Mouse (Mus musculus): Measurements from ENCODE around the gene Ankrd27. TPM values are rescaled to one million over a fixed set of nuclear protein-coding genes. Genes with fewer than 3 reads are reported as not detected.

The Ankrd27 gene
- polyA plus RNA-seq, 1 experiment from 2014 or later, result 18.7 TPM

Other genes with a start within 250 kb of the Ankrd27 start
- gene Faap24, start 189.4 kb upstream of the Ankrd27 start, polyA plus RNA-seq (2014; fragmentation: Nextera tagmentation; extraction: Ambion mirVana), result 14.6 and 17.5 TPM in 2 replicates
- 22.6 and 25.2 TPM in 2 replicates for gene Cep89, start 189.2 kb upstream of the Ankrd27 start, polyA plus RNA-seq (2014; fragmentation: Nextera tagmentation; extraction: Ambion mirVana)
- gene Slc7a9, start 137.4 kb upstream of the Ankrd27 start, polyA plus RNA-seq (2014; fragmentation: Nextera tagmentation; extraction: Ambion mirVana), result 0.14 TPM in 1 of 2 replicates, not detected in the other
- gene Tdrd12, start 48.5 kb upstream of the Ankrd27 start, polyA plus RNA-seq (2014; fragmentation: Nextera tagmentation; extraction: Ambion mirVana), result 0.53 and 0.59 TPM in 2 replicates
- 116 and 121 TPM in 2 replicates for gene Nudt19, start 29.9 kb upstream of the Ankrd27 start, polyA plus RNA-seq (2014; fragmentation: Nextera tagmentation; extraction: Ambion mirVana)
- 0.04 and 0.17 TPM in 2 replicates for gene Rgs9bp, start 662 bp upstream of the Ankrd27 start, polyA plus RNA-seq (2014; fragmentation: Nextera tagmentation; extraction: Ambion mirVana)
- gene Pdcd5, start 61.3 kb downstream of the Ankrd27 start, polyA plus RNA-seq (2014; fragmentation: Nextera tagmentation; extraction: Ambion mirVana), result 245 and 288 TPM in 2 replicates
- gene Dpy19l3, start 168.2 kb downstream of the Ankrd27 start, polyA plus RNA-seq (2014; fragmentation: Nextera tagmentation; extraction: Ambion mirVana), result 57.5 and 61.0 TPM in 2 replicates
- 14.0 and 16.0 TPM in 2 replicates for gene Zfp507, start 216.8 kb downstream of the Ankrd27 start, polyA plus RNA-seq (2014; fragmentation: Nextera tagmentation; extraction: Ambion mirVana)

All from hindbrain, embryonic 14.5 days (tissue).